Mouse (Mus musculus) lung, postnatal 10 days (tissue): ENCODE measurements around the gene Gm20498.

Experiments used
- DNase-seq: peaks from one replicate; pipeline ENCODE4 v3.0.0; 2021

Gene Gm20498

DNA sequence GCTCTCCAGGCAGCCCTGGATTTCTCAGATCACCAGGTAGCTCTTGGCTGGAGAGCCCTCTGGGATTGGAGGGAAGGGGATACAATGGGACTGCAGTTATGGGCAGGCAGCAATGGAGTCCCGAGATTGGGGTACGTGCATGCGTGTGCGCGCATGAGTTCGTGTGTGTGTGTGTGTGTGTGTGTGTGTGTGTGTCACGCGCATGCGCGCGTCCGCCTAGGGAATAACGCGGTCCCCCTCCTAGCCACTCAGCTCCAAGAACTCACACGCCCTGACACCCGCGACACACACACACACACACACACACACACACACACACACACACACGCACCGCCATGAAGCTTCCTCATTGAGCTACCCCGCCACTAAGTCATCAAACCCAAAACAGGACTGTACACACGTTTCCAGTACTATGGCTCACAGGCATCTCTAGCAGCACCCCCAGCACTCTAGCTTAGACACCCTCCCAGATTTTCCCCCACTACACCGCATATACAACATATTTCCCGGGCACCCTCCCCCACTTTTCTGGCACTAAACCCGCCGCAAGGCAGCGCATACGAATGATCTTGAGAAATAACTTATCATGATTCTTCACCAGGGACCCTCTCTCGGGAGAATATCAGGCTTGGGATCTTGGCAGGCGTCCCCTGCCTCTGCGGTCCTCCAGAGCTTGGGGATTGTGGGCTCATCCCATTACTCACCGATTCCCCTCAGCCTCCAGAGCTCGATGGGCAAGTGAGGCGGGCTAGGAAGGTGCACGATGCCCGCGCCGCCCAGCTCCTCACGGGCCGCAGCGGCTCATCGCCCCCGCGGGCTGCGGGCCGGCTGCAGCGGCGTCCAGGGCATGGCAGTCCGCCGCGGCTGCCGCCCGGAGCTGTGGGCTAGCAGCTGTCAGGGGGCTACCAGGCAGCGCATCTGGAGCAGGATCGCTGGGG is 200.5 kb downstream of the Gm20498 start:
- DNase-seq, result peak; percentile 21

DNA sequence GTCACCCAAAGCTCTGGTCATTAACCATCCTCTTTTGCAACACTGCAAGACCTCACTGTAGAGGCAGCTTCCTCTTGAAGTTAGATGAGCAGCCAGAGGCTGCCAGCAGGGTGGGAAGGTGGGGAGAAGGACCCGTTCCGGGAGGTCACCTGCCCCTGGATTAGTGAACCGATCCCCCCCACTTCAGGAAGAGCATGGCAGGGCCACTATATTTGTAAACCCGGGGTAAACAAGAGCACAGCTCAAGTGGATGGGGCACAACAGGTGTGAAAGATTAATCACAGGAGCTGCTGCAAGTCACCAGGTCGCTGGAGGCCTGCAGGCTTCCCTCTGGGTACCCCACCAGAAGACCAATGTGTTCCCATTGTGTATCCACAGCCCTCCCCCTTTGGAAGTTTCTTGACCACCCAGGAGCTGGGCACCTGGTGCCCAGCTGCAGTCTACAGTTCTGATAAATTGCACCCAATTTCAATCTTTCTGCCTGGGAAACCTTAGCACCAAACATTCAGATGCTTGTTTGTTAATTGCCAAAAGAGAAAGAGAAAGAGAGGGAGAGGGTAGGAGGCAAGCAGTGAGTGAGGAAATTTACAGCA is 201.6 kb downstream of the Gm20498 start:
- no peak for DNase-seq

DNA sequence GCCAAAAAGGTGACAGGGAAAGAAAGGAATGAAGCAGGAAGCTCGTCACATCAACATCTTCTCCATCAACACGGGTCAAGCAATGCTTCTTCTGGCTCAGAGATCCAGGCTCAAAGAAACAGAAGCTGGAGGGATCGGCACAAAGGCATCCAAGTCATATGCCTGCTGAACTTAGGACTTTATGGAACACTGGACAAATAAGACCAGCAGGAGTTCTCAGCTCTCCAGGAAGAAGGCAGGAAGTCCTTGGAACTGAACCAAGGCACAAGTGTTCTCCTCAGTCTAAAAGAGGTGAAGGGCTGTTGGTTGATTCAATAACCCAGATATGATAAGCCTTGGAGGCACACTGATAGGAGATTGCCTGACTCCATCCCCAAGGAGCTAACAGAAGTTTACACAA is 207.7 kb downstream of the Gm20498 start:
- no peak for DNase-seq

DNA sequence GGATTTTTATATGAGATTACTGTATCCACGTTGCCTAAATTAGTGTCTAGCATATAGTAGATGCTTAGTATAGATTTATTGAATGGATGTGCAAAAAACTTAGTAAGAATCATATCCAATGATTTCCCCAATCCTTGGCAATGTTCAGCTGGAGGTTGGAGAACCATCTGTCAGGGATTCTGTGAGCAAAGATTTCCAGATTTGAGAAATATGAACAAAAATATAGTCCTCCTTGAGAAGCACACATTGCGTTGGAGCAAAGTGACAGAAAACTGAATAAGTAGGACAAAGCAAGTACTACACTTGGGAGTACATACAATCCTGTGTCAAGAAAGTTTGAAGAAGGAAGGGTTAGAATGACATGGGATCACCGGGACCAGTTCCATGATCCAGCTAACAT is 208.6 kb downstream of the Gm20498 start:
- DNase-seq, result no peak

GRCm38 (mm10) chr12:81321021-81321420 is 211.7 kb downstream of the Gm20498 start:
- DNase-seq, result peak; percentile 3

GRCm38 (mm10) chr12:81317811-81318210 is 214.9 kb downstream of the Gm20498 start:
- no peak for DNase-seq

GRCm38 (mm10) chr12:81315953-81316352 is 216.8 kb downstream of the Gm20498 start:
- DNase-seq, result no peak
